Mouse (Mus musculus) MEL (cell line): ENCODE measurements around the gene Krtap19-9b.

Experiments used
- MAFK ChIP-seq: IDR thresholded peaks from 2 replicates; pipeline ENCODE4 v1.6.1; 2011; ENCODE audit warnings: low read depth, mild to moderate bottlenecking, low read length, improper control_type of control experiment, borderline replicate concordance
- MYC ChIP-seq: IDR thresholded peaks from 2 replicates; pipeline ENCODE4 v1.6.1; 2011; ENCODE audit warnings: low read depth, mild to moderate bottlenecking, low read length, improper control_type of control experiment, moderate library complexity
- POLR2A ChIP-seq, 2 experiments: IDR thresholded peaks; 2 replicates each; pipeline ENCODE4 v1.6.1; 2011 to 2012; ENCODE audit warnings: low read length in 2 of 2, mild to moderate bottlenecking in 2 of 2, control low read depth in 1 of 2, improper control_type of control experiment in 1 of 2, low read depth in 1 of 2, moderate library complexity in 1 of 2; ENCODE audit not compliant: control insufficient read depth in 1 of 2, insufficient read depth in 1 of 2, poor library complexity in 1 of 2
- TBP ChIP-seq: IDR thresholded peaks from 2 replicates; pipeline ENCODE4 v1.8.0; 2011; ENCODE audit warnings: low read depth, low read length, improper control_type of control experiment
- USF2 ChIP-seq, 2 experiments: IDR thresholded peaks; 2 replicates each; pipeline ENCODE4 v1.6.1; 2011 to 2012; ENCODE audit warnings: improper control_type of control experiment in 2 of 2, low read length in 2 of 2, borderline replicate concordance in 1 of 2, inconsistent platforms in 1 of 2, low read depth in 1 of 2, mild to moderate bottlenecking in 1 of 2; ENCODE audit not compliant: insufficient read depth in 1 of 2

- TF ChIP-seq MAFK (no peak), POLR2A (IDR thresholded peaks at IDR 0.05; ENCODE audit: control insufficient read depth in 1 of 2, insufficient read depth in 1 of 2, low read depth in 1 of 2, low read length in 2 of 2, poor library complexity in 1 of 2) (no peak), MYC (no peak), TBP (no peak), USF2 (IDR thresholded peaks at IDR 0.05; ENCODE audit: borderline replicate concordance in 1 of 2, insufficient read depth in 1 of 2, low read depth in 1 of 2, low read length in 2 of 2) (no peak)
These were observed 47.1 kb downstream of the Krtap19-9b start, which contains the start of gene Krtap19-4 for GRCm38 (mm10) chr16:88884989-88885388.
